Comparison of ENCODE assay signal across 12 mouse cellular contexts in the genomic region with DNA sequence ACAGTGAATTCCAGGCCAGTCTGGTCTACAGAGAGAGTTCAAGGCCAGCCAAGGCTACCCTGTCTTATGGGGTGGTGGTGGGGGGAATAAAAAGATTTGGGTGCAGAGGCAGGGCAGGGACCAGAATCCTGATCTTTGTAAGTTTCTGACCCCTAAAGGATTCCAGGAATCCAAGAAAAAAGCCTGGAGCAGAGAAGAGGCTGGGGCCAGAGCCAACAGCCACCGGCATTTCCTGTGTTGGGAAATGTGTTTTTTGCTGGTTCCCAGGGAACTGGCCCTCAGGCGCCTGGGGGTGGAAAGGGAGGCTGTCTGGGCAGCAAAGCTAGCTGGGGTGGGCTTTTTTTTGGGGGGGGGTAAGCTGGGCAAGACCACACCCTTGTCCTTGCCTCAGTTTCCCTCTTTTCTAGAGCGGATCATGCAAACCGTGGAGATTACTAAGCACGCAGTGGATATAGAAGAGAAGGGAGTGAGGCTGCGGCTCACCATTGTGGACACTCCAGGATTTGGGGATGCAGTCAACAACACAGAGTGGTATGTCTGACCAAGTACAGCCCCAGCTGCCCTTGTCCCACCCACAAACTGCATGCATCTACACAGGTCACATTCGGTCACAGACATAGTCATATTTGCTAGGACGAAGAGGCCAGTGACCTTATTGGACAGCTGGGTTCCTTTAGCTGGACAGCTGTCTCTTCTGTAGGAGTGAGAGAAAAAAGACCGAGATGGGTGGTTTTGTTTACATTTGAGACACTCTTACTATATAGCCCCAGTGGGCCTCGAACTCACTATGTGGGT. TPM values are rescaled to one million over a fixed set of nuclear protein-coding genes. Genes with fewer than 3 reads are reported as not detected.
DNase-seq lines count a peak whose midpoint lies in the region; ATAC-seq lines count a peak whose summit lies in the region.
"Had no signal": no experiment of that assay in that cellular context is flagged by ENCODE, and none has a peak within 500 bp of the region (broad histone marks: within the 10 kb centered on the region; RNA-seq: fewer than 3 reads in every experiment).

No protein-coding gene starts in this region.

- DNase-seq in adrenal gland, postnatal 14 days, result peak; percentile 59
- DNase-seq in adrenal gland, adult 18-20 months (ENCODE audit: low spot score in 2 of 2), result no peak
- DNase-seq in adipocyte (ENCODE audit: low spot score), result peak; percentile 80
- no peak for DNase-seq in spleen, adult 12 weeks (ENCODE audit: low spot score)
- DNase-seq in cerebellum, adult 9-11 months, result no peak
- DNase-seq in left cerebral cortex, adult 9 months (ENCODE audit: low spot score in 2 of 2), result no peak

- H3K9ac ChIP-seq in heart, embryonic 16.5 days (ENCODE audit: low read length), result no peak overlapping the region
- no peak overlapping the region for H3K9ac ChIP-seq in lung, embryonic 15.5 days
- H3K9ac ChIP-seq: embryonic facial prominence, embryonic 12.5 days had no signal

- H3K27me3 ChIP-seq in heart, embryonic 16.5 days (ENCODE audit: control insufficient read depth, insufficient read depth, low read length), result no peaks in the 10 kb centered on the region
- no peaks in the 10 kb centered on the region for H3K27me3 ChIP-seq in lung, embryonic 15.5 days
- H3K27me3 ChIP-seq: embryonic facial prominence, embryonic 12.5 days had no signal

- ATAC-seq in heart, embryonic 16.5 days (replicated peaks; ENCODE audit: extremely low read depth, insufficient read depth, low FRiP score), result 0 out of 2 replicates have a peak, but pooled peaks have one; percentile 33
- peak; percentile 39; the same call in 1 of the 2 replicates for ATAC-seq in lung, embryonic 15.5 days (ENCODE audit: borderline replicate concordance, extremely low read depth, low FRiP score, low TSS enrichment)

- no peak overlapping the region for H3K4me3 ChIP-seq in heart, embryonic 16.5 days (ENCODE audit: low read length)
- no peak overlapping the region for H3K4me3 ChIP-seq in lung, embryonic 15.5 days
- H3K4me3 ChIP-seq: embryonic facial prominence, embryonic 12.5 days; hindbrain, embryonic 10.5 days had no signal

- WGBS in heart, embryonic 16.5 days, result 71% methylated on average over 10 of the region's 10 CpGs
- 57% methylated on average over 10 of the region's 10 CpGs for WGBS in lung, embryonic 15.5 days

- no peaks in the 10 kb centered on the region for H3K36me3 ChIP-seq in heart, embryonic 16.5 days (ENCODE audit: control insufficient read depth, insufficient read depth)
- H3K36me3 ChIP-seq in lung, embryonic 15.5 days, result no peaks in the 10 kb centered on the region
- H3K36me3 ChIP-seq: embryonic facial prominence, embryonic 12.5 days; hindbrain, embryonic 10.5 days had no signal

- peaks cover 10% of the 10 kb centered on the region for H3K4me1 ChIP-seq in heart, embryonic 16.5 days (ENCODE audit: control insufficient read depth, insufficient read depth, low read length)
- peaks cover 60% of the 10 kb centered on the region for H3K4me1 ChIP-seq in lung, embryonic 15.5 days

- H3K4me2 ChIP-seq in heart, embryonic 16.5 days (ENCODE audit: low read depth, low read length), result no peak overlapping the region
- no peak overlapping the region for H3K4me2 ChIP-seq in lung, embryonic 15.5 days
- H3K4me2 ChIP-seq: embryonic facial prominence, embryonic 12.5 days had no signal

- H3K27ac ChIP-seq in heart, embryonic 16.5 days (ENCODE audit: low read length), result peak overlapping the region; percentile 69
- peak overlapping the region; percentile 85 for H3K27ac ChIP-seq in lung, embryonic 15.5 days
- H3K27ac ChIP-seq: embryonic facial prominence, embryonic 12.5 days; hindbrain, embryonic 10.5 days had no signal

- no peaks in the 10 kb centered on the region for H3K9me3 ChIP-seq in heart, embryonic 16.5 days (replicated peaks; ENCODE audit: control insufficient read depth, low read length)
- no peaks in the 10 kb centered on the region for H3K9me3 ChIP-seq in lung, embryonic 15.5 days
- H3K9me3 ChIP-seq: embryonic facial prominence, embryonic 12.5 days; hindbrain, embryonic 10.5 days had no signal

RNA-seq across cellular contexts. Expression of gene Mtmr4, which starts 7.1 kb away (rescaled TPM):
- total RNA-seq in adrenal gland, postnatal 14 days (2021), result 23.7 and 27.7 TPM in 2 replicates
- 10 to 100 TPM; 25.6 to 29.7 TPM for total RNA-seq in adrenal gland, adult 18-20 months (2021)
- polyA plus RNA-seq in heart, embryonic 16.5 days (2015; fragmentation: Nextera tagmentation; extraction: Ambion mirVana), result 14.8 and 16.5 TPM in 2 replicates
- 34.8 and 34.9 TPM in 2 replicates for polyA plus RNA-seq in lung, embryonic 15.5 days (2015; fragmentation: Nextera tagmentation; extraction: Ambion mirVana)

RNA-seq across cellular contexts. Expression of gene Sept4, which starts 16.2 kb away (rescaled TPM):
- total RNA-seq in adrenal gland, postnatal 14 days (2021), result 44.4 and 45.3 TPM in 2 replicates
- total RNA-seq in adrenal gland, adult 18-20 months (2021), result 10 to 100 TPM; 39.9 to 63.2 TPM
- 27.8 and 32.4 TPM in 2 replicates for polyA plus RNA-seq in heart, embryonic 16.5 days (2015; fragmentation: Nextera tagmentation; extraction: Ambion mirVana)
- polyA plus RNA-seq in lung, embryonic 15.5 days (2015; fragmentation: Nextera tagmentation; extraction: Ambion mirVana), result 76.8 and 85.6 TPM in 2 replicates

RNA-seq across cellular contexts. Expression of gene Gm11492, which starts 18.5 kb away (rescaled TPM):
- not detected in 2 replicates for total RNA-seq in adrenal gland, postnatal 14 days (2021)
- not detected for total RNA-seq in adrenal gland, adult 18-20 months (2021)
- not detected in 2 replicates for polyA plus RNA-seq in heart, embryonic 16.5 days (2015; fragmentation: Nextera tagmentation; extraction: Ambion mirVana)
- polyA plus RNA-seq in lung, embryonic 15.5 days (2015; fragmentation: Nextera tagmentation; extraction: Ambion mirVana), result not detected in 2 replicates
- polyA plus RNA-seq: C2C12; embryonic facial prominence, embryonic 12.5 days; hindbrain, embryonic 10.5 days; limb, embryonic 11.5 days had no signal

RNA-seq across cellular contexts. Expression of gene Hsf5, which starts 32.1 kb away (rescaled TPM):
- total RNA-seq in adrenal gland, postnatal 14 days (2021), result not detected in 2 replicates
- total RNA-seq in adrenal gland, adult 18-20 months (2021), result under 1 TPM; 0.06 to 0.07 TPM
- 0.10 and 0.14 TPM in 2 replicates for polyA plus RNA-seq in heart, embryonic 16.5 days (2015; fragmentation: Nextera tagmentation; extraction: Ambion mirVana)
- 0.15 and 0.21 TPM in 2 replicates for polyA plus RNA-seq in lung, embryonic 15.5 days (2015; fragmentation: Nextera tagmentation; extraction: Ambion mirVana)

Comparison
In these comparisons a context has a peak if more than half of its experiments do, and no peak if none do; other contexts are left out.
1. DNase-seq: peak in adrenal gland, postnatal 14 days (single experiment) and adipocyte (single experiment); none in adrenal gland, adult 18-20 months (0 of 2), spleen, adult 12 weeks (single experiment), cerebellum, adult 9-11 months (single experiment) and left cerebral cortex, adult 9 months (0 of 2).